Mouse (Mus musculus) intestine, postnatal 0 days (tissue): Measurements from ENCODE around the gene Bsdc1. TPM values are rescaled to one million over a fixed set of nuclear protein-coding genes. Genes with fewer than 3 reads are reported as not detected.
"Not testable (repeated sequence)": the region's sequence is repeated elsewhere in the genome, so short reads cannot be mapped to it uniquely, and the experiment has no call there.

Experiments used
- ATAC-seq: fragments of 200-750 bp; cut with Nextera tagmentation; 2 replicates; pipeline ENCODE4 v1.8.0; 2017; ENCODE audit warnings: mild to moderate bottlenecking, moderate TSS enrichment, moderate library complexity
- H3K27ac ChIP-seq: fragments of 300-500 bp; sonication (generic); 2 replicates; pipeline ENCODE4 v1.5.1; 2014; ENCODE audit warnings: mild to moderate bottlenecking, low read depth, low read length, moderate library complexity
- H3K27me3 ChIP-seq: fragments of 300-500 bp; sonication (generic); replicated peaks from 2 replicates; pipeline ENCODE4 v1.6.1; 2014; ENCODE audit warnings: low read length, mixed read lengths; ENCODE audit not compliant: control insufficient read depth, insufficient read depth
- H3K36me3 ChIP-seq: fragments of 300-500 bp; sonication (generic); 2 replicates; pipeline ENCODE4 v1.6.1; 2014; ENCODE audit warnings: mild to moderate bottlenecking, moderate library complexity; ENCODE audit not compliant: control insufficient read depth, insufficient read depth
- H3K4me1 ChIP-seq: fragments of 300-500 bp; sonication (generic); replicated peaks from 2 replicates; pipeline ENCODE4 v1.6.1; 2014; ENCODE audit warnings: antibody characterized with exemption, low read length, mixed read lengths; ENCODE audit not compliant: control insufficient read depth, insufficient read depth
- H3K4me2 ChIP-seq: fragments of 300-500 bp; sonication (generic); replicated peaks from 2 replicates; pipeline ENCODE4 v1.6.1; 2014; ENCODE audit warnings: low read depth, mild to moderate bottlenecking, moderate library complexity
- H3K4me3 ChIP-seq: fragments of 300-500 bp; sonication (generic); 2 replicates; pipeline ENCODE4 v1.5.1; 2014; ENCODE audit warnings: low read depth, low read length
- H3K9ac ChIP-seq: fragments of 300-500 bp; sonication (generic); 2 replicates; pipeline ENCODE4 v1.6.1; 2014; ENCODE audit warnings: mild to moderate bottlenecking, low read depth, low read length
- H3K9me3 ChIP-seq: fragments of 300-500 bp; sonication (generic); 2 replicates; pipeline ENCODE4 v1.6.1; 2016; ENCODE audit warnings: mixed run types; ENCODE audit not compliant: control insufficient read depth
- CTCF ChIP-seq: sonication (generic); IDR thresholded peaks from 2 replicates; pipeline ENCODE4 v1.5.1; 2016; ENCODE audit warnings: low read depth, mild to moderate bottlenecking, control low read depth, antibody characterized with exemption, moderate library complexity
- WGBS: fragments of 180-500 bp; shearing (Covaris S2); extraction: QIAGEN DNeasy Blood & Tissue Kit; methylation state at CpG from one replicate; pipeline ENCODE4 v1.1.7; 2014; 5-methylcytosine and 5-hydroxymethylcytosine counted together
- polyA plus RNA-seq: library from polyadenylated mRNA; unstranded; fragments of >200 nt; fragmentation: Nextera tagmentation; extraction: Ambion mirVana; gene quantifications from 2 replicates; pipeline ENCODE4 v1.2.1, GENCODE M21; 2015

Bsdc1 gene
- polyA plus RNA-seq, 1 experiment from 2014 or later = 23.6 TPM

- WGBS = under 1% methylated on average over 33 of the region's 35 CpGs
- Histone ChIP-seq H3K4me2 (peak overlapping the region; percentile 99), H3K9me3 (no peaks in the 10 kb centered on the region), H3K36me3 (peaks cover 26% of the 10 kb centered on the region), H3K4me1 (0 out of 2 replicates have a peak, but pooled peaks cover under 1% of the 10 kb centered on the region), H3K27me3 (no peaks in the 10 kb centered on the region), H3K9ac (peak overlapping the region; percentile 84), H3K27ac (peak overlapping the region; percentile 76), H3K4me3 (peak overlapping the region; percentile 84)
- ATAC-seq = peak; percentile 58
- peak; percentile 89 for TF ChIP-seq CTCF
Measured at GRCm38 (mm10) chr4:129514300-129514898, 53.0 kb downstream of the Bsdc1 start.

GRCm38 (mm10) chr4:129516925-129517324 lies 55.5 kb downstream of the Bsdc1 start:
- Histone ChIP-seq H3K27me3 (no peaks in the 10 kb centered on the region), H3K4me3 (no peak overlapping the region), H3K4me2 (no peak overlapping the region), H3K27ac (no peak overlapping the region), H3K9me3 (no peaks in the 10 kb centered on the region), H3K9ac (no peak overlapping the region), H3K4me1 (no peaks in the 10 kb centered on the region), H3K36me3 (peaks cover 50% of the 10 kb centered on the region)
- no peak for TF ChIP-seq CTCF
- 17% methylated on average over 2 of the region's 2 CpGs for WGBS
- no peak for ATAC-seq

DNA sequence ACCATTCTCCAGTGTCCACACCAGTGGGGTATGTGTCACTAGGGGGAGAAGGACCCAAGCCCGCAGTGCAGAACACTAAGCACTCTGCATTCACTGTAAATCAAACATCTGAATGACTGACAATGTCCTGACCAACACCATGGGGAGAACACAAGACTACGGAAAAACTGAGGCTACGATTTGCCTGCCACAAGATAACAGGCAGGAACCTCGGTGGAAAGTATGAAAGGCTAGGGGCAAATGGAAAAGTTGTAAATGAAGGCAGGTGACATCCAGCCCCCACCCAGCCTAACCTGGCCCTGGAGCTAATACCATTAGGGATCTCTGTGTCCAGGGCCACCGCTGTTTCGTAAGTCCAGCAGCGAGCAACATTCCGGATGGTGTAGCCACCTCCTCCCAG lies 57.1 kb downstream of the Bsdc1 start:
- Histone ChIP-seq H3K27ac (no peak overlapping the region), H3K4me1 (no peaks in the 10 kb centered on the region), H3K4me3 (no peak overlapping the region), H3K36me3 (peaks cover 66% of the 10 kb centered on the region), H3K4me2 (no peak overlapping the region), H3K9ac (no peak overlapping the region), H3K9me3 (no peaks in the 10 kb centered on the region), H3K27me3 (no peaks in the 10 kb centered on the region)
- no peak for ATAC-seq
- TF ChIP-seq CTCF = no peak
- WGBS = 84% methylated on average over 8 of the region's 8 CpGs

- H3K36me3 ChIP-seq = peaks cover 57% of the 10 kb centered on the region
Measured at GRCm38 (mm10) chr4:129525338-129525737, 64.0 kb downstream of the Bsdc1 start.

GRCm38 (mm10) chr4:129525889-129526288 lies 64.5 kb downstream of the Bsdc1 start:
- peaks cover 53% of the 10 kb centered on the region for H3K36me3 ChIP-seq
- no peak overlapping the region for H3K27ac ChIP-seq
- 63% methylated on average over 3 of the region's 3 CpGs for WGBS

More at GRCm38 (mm10) chr4:129525338-129525737, 64.0 kb downstream of the Bsdc1 start:
- Histone ChIP-seq H3K27me3 (no peaks in the 10 kb centered on the region), H3K9ac (no peak overlapping the region), H3K4me1 (no peaks in the 10 kb centered on the region), H3K27ac (no peak overlapping the region), H3K4me3 (no peak overlapping the region), H3K9me3 (no peaks in the 10 kb centered on the region), H3K4me2 (no peak overlapping the region)
- no peak for ATAC-seq
- WGBS = 89% methylated on average over 5 of the region's 5 CpGs
- TF ChIP-seq CTCF = no peak

GRCm38 (mm10) chr4:129528901-129529300 lies 67.5 kb downstream of the Bsdc1 start:
- not testable (repeated sequence) for H3K9ac ChIP-seq, H3K27ac ChIP-seq, H3K9me3 ChIP-seq, H3K4me3 ChIP-seq, H3K4me2 ChIP-seq, H3K27me3 ChIP-seq, H3K4me1 ChIP-seq, ATAC-seq
- peaks cover 33% of the 10 kb centered on the region for H3K36me3 ChIP-seq
- WGBS = 79% methylated on average over 5 of the region's 6 CpGs

More at GRCm38 (mm10) chr4:129525889-129526288, 64.5 kb downstream of the Bsdc1 start:
- H3K9me3 ChIP-seq = no peaks in the 10 kb centered on the region
- TF ChIP-seq CTCF = no peak
- H3K4me2 ChIP-seq = no peak overlapping the region
- H3K4me3 ChIP-seq = no peak overlapping the region
- H3K27me3 ChIP-seq = no peaks in the 10 kb centered on the region
- no peak for ATAC-seq
- no peaks in the 10 kb centered on the region for H3K4me1 ChIP-seq
- no peak overlapping the region for H3K9ac ChIP-seq

Other genes with a start within 250 kb of the Bsdc1 start
- gene C77080, start 200.2 kb upstream of the Bsdc1 start, polyA plus RNA-seq = 14.3 and 15.1 TPM in 2 replicates
- gene Sync, start 174.0 kb upstream of the Bsdc1 start, polyA plus RNA-seq = 1.3 and 1.6 TPM in 2 replicates
- gene Rbbp4, start 126.2 kb upstream of the Bsdc1 start, polyA plus RNA-seq = 159 and 175 TPM in 2 replicates
- 92.9 and 94.5 TPM in 2 replicates for gene Zbtb8os, start 125.9 kb upstream of the Bsdc1 start, polyA plus RNA-seq
- 6.8 and 7.1 TPM in 2 replicates for gene Zbtb8a, start 83.5 kb upstream of the Bsdc1 start, polyA plus RNA-seq
- gene Zbtb8b, start 20.7 kb upstream of the Bsdc1 start, polyA plus RNA-seq = 0.14 and 0.29 TPM in 2 replicates
- not detected in 2 replicates for gene Tssk3, start 29.4 kb downstream of the Bsdc1 start, polyA plus RNA-seq
- gene Fam229a, start 29.6 kb downstream of the Bsdc1 start, polyA plus RNA-seq = 0.22 TPM in 1 of 2 replicates, not detected in the other
- 126 and 142 TPM in 2 replicates for gene Marcksl1, start 52.0 kb downstream of the Bsdc1 start, polyA plus RNA-seq
- 89.9 and 91.7 TPM in 2 replicates for gene Hdac1, start 81.1 kb downstream of the Bsdc1 start, polyA plus RNA-seq
- gene Lck, start 112.1 kb downstream of the Bsdc1 start, polyA plus RNA-seq = 3.0 and 3.1 TPM in 2 replicates
- 1.4 and 1.7 TPM in 2 replicates for gene Fam167b, start 117.0 kb downstream of the Bsdc1 start, polyA plus RNA-seq
- gene Eif3i, start 139.1 kb downstream of the Bsdc1 start, polyA plus RNA-seq = 139 and 144 TPM in 2 replicates
- 135 and 146 TPM in 2 replicates for gene Tmem234, start 139.1 kb downstream of the Bsdc1 start, polyA plus RNA-seq
- 1.1 and 1.2 TPM in 2 replicates for gene Dcdc2b, start 152.7 kb downstream of the Bsdc1 start, polyA plus RNA-seq
- 15.9 and 17.9 TPM in 2 replicates for gene Iqcc, start 157.5 kb downstream of the Bsdc1 start, polyA plus RNA-seq
- 29.6 and 32.0 TPM in 2 replicates for gene Ccdc28b, start 162.4 kb downstream of the Bsdc1 start, polyA plus RNA-seq
- gene Txlna, start 179.5 kb downstream of the Bsdc1 start, polyA plus RNA-seq = 18.5 and 19.2 TPM in 2 replicates
- 8.3 and 9.8 TPM in 2 replicates for gene Kpna6, start 211.2 kb downstream of the Bsdc1 start, polyA plus RNA-seq
- 4.0 and 4.6 TPM in 2 replicates for gene Tmem39b, start 235.3 kb downstream of the Bsdc1 start, polyA plus RNA-seq